Mouse (Mus musculus): Measurements from ENCODE around the gene H2-M2.
"Not testable (repeated sequence)": the region's sequence is repeated elsewhere in the genome, so short reads cannot be mapped to it uniquely, and the experiment has no call there.

H2-M2 gene

GRCm38 (mm10) chr17:37483452-37483851 is at the start of gene H2-M2:
TSS of gene H2-M2 (minus strand) at chr17:37483552.
- no peak for DNase-seq (ENCODE audit: low spot score)

GRCm38 (mm10) chr17:37525427-37525826 is 42.1 kb upstream of the H2-M2 start:
- DNase-seq (ENCODE audit: low spot score), result not testable (repeated sequence)

DNA sequence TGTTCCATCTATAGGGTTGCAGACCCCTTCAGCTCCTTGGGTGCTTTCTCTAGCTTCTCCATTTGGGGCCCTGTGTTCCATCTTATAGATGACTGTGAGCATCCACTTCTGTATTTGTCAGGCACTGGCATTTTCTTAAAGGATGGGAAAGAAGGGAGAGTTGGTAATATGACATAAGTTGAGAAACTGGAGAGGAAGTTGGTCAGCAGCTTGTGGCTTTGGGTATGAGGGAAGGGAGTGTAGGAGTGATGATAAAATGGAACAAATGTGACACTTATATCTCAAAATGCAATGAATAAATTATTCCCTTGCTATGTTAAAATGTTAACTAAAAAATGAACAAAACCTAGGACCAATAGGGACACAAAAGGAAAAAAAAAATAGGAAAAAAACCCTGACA is 41.3 kb upstream of the H2-M2 start:
- not testable (repeated sequence) for DNase-seq (ENCODE audit: low spot score)

DNA sequence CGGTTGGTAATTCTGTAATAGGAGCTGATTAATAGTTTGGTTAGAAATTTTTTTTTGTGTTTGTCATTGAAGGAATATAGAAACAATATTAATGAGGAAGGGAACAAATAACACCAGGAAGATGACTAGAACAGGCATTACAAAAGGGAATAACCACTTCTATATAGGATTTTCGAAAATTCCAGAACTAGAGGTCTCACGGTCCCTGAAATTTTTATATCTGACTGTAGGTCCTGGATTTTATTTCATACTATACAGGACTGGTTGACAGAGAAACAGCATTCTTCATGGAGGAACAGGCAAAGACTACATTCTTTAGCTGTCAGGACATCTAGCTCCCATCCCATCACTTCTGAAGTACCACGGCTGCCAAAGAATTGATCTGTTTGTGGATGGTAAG is 24.4 kb upstream of the H2-M2 start, which contains the start of gene Olfr111:
Gene Olfr111 (plus strand): TSS at position 301 of the 400 bp plus-strand sequence.
- DNase-seq (ENCODE audit: low spot score), result no peak

DNA sequence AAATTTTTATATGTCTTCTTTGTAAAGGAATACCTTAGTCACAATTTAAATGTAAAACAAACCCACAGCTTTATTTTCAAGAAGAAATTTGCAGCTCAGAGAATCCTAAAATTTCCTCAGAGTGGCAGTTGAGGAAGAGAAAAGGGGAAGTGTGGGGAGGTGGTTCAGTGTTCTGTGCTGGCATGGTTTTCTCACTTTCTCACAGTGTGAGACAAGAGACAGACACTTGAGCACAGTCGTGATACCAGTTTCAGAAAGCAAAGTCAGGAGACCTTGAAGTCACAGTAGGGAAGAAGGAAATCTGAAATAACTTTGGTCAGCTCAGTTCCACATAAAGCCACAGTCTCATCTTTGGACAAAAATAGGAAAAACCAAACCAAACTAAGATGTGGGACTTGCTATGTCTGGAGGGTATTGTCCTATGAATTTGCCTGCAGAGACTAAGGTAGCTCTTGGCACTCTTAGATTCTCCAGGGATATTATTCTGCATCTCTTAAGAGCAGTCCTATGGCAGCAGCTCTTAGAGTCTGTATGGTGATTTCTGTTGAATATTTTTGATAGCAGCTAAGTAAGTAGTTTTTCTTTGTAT is 8.7 kb upstream of the H2-M2 start, which contains the start of gene Olfr110:
Gene Olfr110 (plus strand): TSS at position 539 of the 589 bp plus-strand sequence.
- DNase-seq (ENCODE audit: low spot score), result peak; percentile 6

DNA sequence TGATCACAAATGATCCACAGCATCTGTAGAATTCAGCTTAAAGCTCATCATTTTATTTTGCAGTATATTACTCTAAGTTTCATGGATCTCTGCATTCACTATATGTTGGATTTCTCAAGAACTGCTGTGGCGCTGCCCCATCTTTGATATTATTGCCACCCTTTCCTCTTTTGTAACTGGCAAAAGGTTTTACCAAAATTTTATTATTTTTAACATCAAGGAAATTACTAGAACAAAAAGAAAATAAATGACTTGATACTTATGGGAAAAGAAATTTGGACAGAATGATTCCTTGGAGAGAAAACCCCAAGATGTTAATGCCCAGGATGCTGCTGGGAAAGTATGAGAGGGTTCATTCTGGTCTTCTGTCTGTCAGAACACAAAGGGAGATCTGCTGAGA is 24.7 kb downstream of the H2-M2 start, which contains the start of gene Olfr109:
Gene Olfr109 (plus strand): TSS at position 301 of the 400 bp plus-strand sequence.
- no peak for DNase-seq (ENCODE audit: low spot score)

DNA sequence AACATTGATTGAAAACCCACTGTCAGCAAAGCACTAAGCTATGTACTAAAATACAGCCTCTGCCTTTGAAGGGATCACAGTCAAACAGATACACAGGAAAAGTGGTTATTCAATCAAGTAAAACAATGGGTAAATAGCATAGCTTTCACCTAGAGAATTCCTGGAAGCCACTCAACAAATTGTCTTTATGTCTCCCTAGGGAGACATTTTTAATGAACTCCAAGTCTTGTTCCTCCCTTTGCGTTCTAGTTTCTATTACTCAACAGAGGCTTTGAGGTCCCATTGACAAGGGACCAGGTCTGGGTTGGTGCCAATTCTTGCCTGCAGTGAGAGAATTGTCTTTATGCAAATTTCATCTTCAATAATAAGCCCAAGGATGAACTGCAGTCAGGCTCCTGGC is 38.2 kb downstream of the H2-M2 start, which contains the start of gene Olfr108:
Gene Olfr108 (plus strand): TSS at position 301 of the 400 bp plus-strand sequence.
- no peak for DNase-seq (ENCODE audit: low spot score)
